Mouse (Mus musculus): ENCODE results near the gene Tmem198b. TPM values are rescaled to one million over a fixed set of nuclear protein-coding genes. Genes with fewer than 3 reads are reported as not detected.
"Not testable (repeated sequence)": the region's sequence is repeated elsewhere in the genome, so short reads cannot be mapped to it uniquely, and the experiment has no call there.

Gene Tmem198b
- total and polyA plus RNA-seq, 3 experiments: 2.2 to 8.6 TPM; not detected in 1

GRCm38 (mm10) chr10:128823087-128823486 is 18.9 kb upstream of the Tmem198b start:
- Histone ChIP-seq H3K79me2 (ENCODE audit: control insufficient read depth, insufficient read depth, low read length, poor library complexity) (peaks cover 55% of the 10 kb centered on the region), H3K4me3 (ENCODE audit: control insufficient read depth in 1 of 2, insufficient read depth in 1 of 2, low read depth in 2 of 2, low read length in 2 of 2) (peak overlapping the region; percentile 90 to 91), H3K36me3 (ENCODE audit: control insufficient read depth in 1 of 2, insufficient read depth in 2 of 2, low read length in 2 of 2) (peaks cover 21 to 23% of the 10 kb centered on the region in 2 experiments), H3K9ac (ENCODE audit: control insufficient read depth, low read depth, low read length, poor library complexity, severe bottlenecking) (peak overlapping the region; percentile 94)
- H3K4me1 ChIP-seq (ENCODE audit: control insufficient read depth in 1 of 2, insufficient read depth in 2 of 2, low read length in 2 of 2); DNase-seq (ENCODE audit: low read depth, low spot score); H3K27me3 ChIP-seq (ENCODE audit: control insufficient read depth in 1 of 2, insufficient read depth in 2 of 2, low read length in 2 of 2); H3K9me3 ChIP-seq (replicated peaks; ENCODE audit: insufficient read depth, low read length); H3K27ac ChIP-seq (ENCODE audit: control insufficient read depth, low read depth, low read length): not testable (repeated sequence)
- TF ChIP-seq SMC3 (IDR thresholded peaks at IDR 0.05; ENCODE audit: low read depth, low read length): peak; percentile 1; the same call in 1 of the 2 replicates
- TF ChIP-seq CTCF (IDR thresholded peaks at IDR 0.05 in 2 of 3, conservative IDR thresholded peaks at IDR 0.05 in 1 of 3; ENCODE audit: control insufficient read depth in 1 of 3, insufficient read depth in 1 of 3, low read depth in 2 of 3, low read length in 3 of 3, poor library complexity in 1 of 3, severe bottlenecking in 1 of 3): peak in 1 of 3 experiments; percentile 26; a peak in 3 of 6 replicates
- TF ChIP-seq MXI1 (IDR thresholded peaks at IDR 0.05; ENCODE audit: low read depth, low read length): peak; percentile 60; the same call in 1 of the 2 replicates
- peak; percentile 93; the same call in 1 of the 2 replicates for TF ChIP-seq MYC (IDR thresholded peaks at IDR 0.05; ENCODE audit: low read depth, low read length)
- TF ChIP-seq MAX (IDR thresholded peaks at IDR 0.05; ENCODE audit: low read length): 0 out of 2 replicates have a peak, but pooled peaks have one; percentile 57
- peak; percentile 67 for TF ChIP-seq USF1 (IDR thresholded peaks at IDR 0.05; ENCODE audit: low read depth, low read length)
- peak; percentile 56 for TF ChIP-seq SIN3A (IDR thresholded peaks at IDR 0.05; ENCODE audit: low read length)

- Histone ChIP-seq H3K27ac (ENCODE audit: control insufficient read depth, low read depth, low read length) (peak overlapping the region; percentile 69), H3K4me3 (ENCODE audit: control insufficient read depth in 1 of 2, insufficient read depth in 1 of 2, low read depth in 2 of 2, low read length in 2 of 2) (peak overlapping the region; percentile 90 to 91), H3K9ac (ENCODE audit: control insufficient read depth, low read depth, low read length, poor library complexity, severe bottlenecking) (peak overlapping the region; percentile 94), H3K79me2 (ENCODE audit: control insufficient read depth, insufficient read depth, low read length, poor library complexity) (peaks cover 50% of the 10 kb centered on the region), H3K36me3 (ENCODE audit: control insufficient read depth in 1 of 2, insufficient read depth in 2 of 2, low read length in 2 of 2) (peaks cover 23 to 26% of the 10 kb centered on the region in 2 experiments), H3K27me3 (ENCODE audit: control insufficient read depth in 1 of 2, insufficient read depth in 2 of 2, low read length in 2 of 2) (no peaks in the 10 kb centered on the region), H3K4me1 (ENCODE audit: control insufficient read depth in 1 of 2, insufficient read depth in 2 of 2, low read length in 2 of 2) (peaks cover 5 to 8% of the 10 kb centered on the region in 2 experiments; a peak in 3 of 4 replicates), H3K9me3 (replicated peaks; ENCODE audit: insufficient read depth, low read length) (no peaks in the 10 kb centered on the region)
- no peak for DNase-seq (ENCODE audit: low read depth, low spot score)
- TF ChIP-seq NELFE (IDR thresholded peaks at IDR 0.05; ENCODE audit: low read depth, low read length) (no peak), RCOR1 (IDR thresholded peaks at IDR 0.05; ENCODE audit: low read depth, low read length) (no peak), ZMIZ1 (IDR thresholded peaks at IDR 0.05; ENCODE audit: low read depth, low read length) (no peak), USF2 (IDR thresholded peaks at IDR 0.05; ENCODE audit: borderline replicate concordance in 1 of 2, insufficient read depth in 1 of 2, low read depth in 1 of 2, low read length in 2 of 2) (no peak), KAT2A (conservative IDR thresholded peaks at IDR 0.05; ENCODE audit: low read depth, low read length) (no peak), ELF1 (IDR thresholded peaks at IDR 0.05; ENCODE audit: low read depth, low read length) (no peak), RAD21 (IDR thresholded peaks at IDR 0.05; ENCODE audit: low read depth, low read length) (no peak), MYB (IDR thresholded peaks at IDR 0.05; ENCODE audit: low read depth, low read length) (no peak), UBTF (IDR thresholded peaks at IDR 0.05; ENCODE audit: borderline replicate concordance, insufficient read depth, low read depth, low read length) (no peak), BHLHE40 (IDR thresholded peaks at IDR 0.05; ENCODE audit: borderline replicate concordance, low read depth, low read length) (no peak), ZC3H11A (IDR thresholded peaks at IDR 0.05; ENCODE audit: low read depth, low read length) (no peak), TBP (IDR thresholded peaks at IDR 0.05; ENCODE audit: low read depth, low read length) (no peak), JUND (IDR thresholded peaks at IDR 0.05; ENCODE audit: low read depth, low read length) (no peak), USF1 (IDR thresholded peaks at IDR 0.05; ENCODE audit: low read depth, low read length) (no peak), NRF1 (IDR thresholded peaks at IDR 0.05; ENCODE audit: insufficient read depth, low read depth, low read length, poor library complexity, severe bottlenecking) (no peak), MAX (IDR thresholded peaks at IDR 0.05; ENCODE audit: low read length) (peak; percentile 40; the same call in 1 of the 2 replicates), ZKSCAN1 (IDR thresholded peaks at IDR 0.05; ENCODE audit: low read depth, low read length) (no peak), SIN3A (IDR thresholded peaks at IDR 0.05; ENCODE audit: low read length) (peak; percentile 9; the same call in 1 of the 2 replicates), TCF12 (IDR thresholded peaks at IDR 0.05; ENCODE audit: low read depth, low read length) (no peak), ETS1 (IDR thresholded peaks at IDR 0.05; ENCODE audit: low read depth, low read length) (no peak), MAZ (IDR thresholded peaks at IDR 0.05; ENCODE audit: low read depth, low read length) (no peak), MYC (IDR thresholded peaks at IDR 0.05; ENCODE audit: low read depth, low read length) (no peak), CHD1 (IDR thresholded peaks at IDR 0.05; ENCODE audit: low read depth, low read length) (0 out of 2 replicates have a peak, but pooled peaks have one; percentile 72), E2F4 (IDR thresholded peaks at IDR 0.05; ENCODE audit: borderline replicate concordance, low read depth, low read length) (no peak), HCFC1 (IDR thresholded peaks at IDR 0.05; ENCODE audit: low read depth, low read length) (no peak), MXI1 (IDR thresholded peaks at IDR 0.05; ENCODE audit: low read depth, low read length) (peak; percentile 52), GABPA (IDR thresholded peaks at IDR 0.05; ENCODE audit: low read depth, low read length) (no peak), TAL1 (IDR thresholded peaks at IDR 0.05; ENCODE audit: low read length) (no peak), CHD2 (IDR thresholded peaks at IDR 0.05; ENCODE audit: low read length) (no peak)
These were observed 18.0 kb upstream of the Tmem198b start for GRCm38 (mm10) chr10:128822135-128822534.

Data from MEL (cell line).